Mouse (Mus musculus): ENCODE data around the gene Hist1h2ak. TPM values are rescaled to one million over a fixed set of nuclear protein-coding genes. Genes with fewer than 3 reads are reported as not detected.
"Not testable (repeated sequence)": the region's sequence is repeated elsewhere in the genome, so short reads cannot be mapped to it uniquely, and the experiment has no call there.

The Hist1h2ak gene
- polyA plus RNA-seq, 1 experiment from 2014 or later = 11.4 TPM

GRCm38 (mm10) chr13:21753051-21753523, 540 bp downstream of the Hist1h2ak start:
- peak overlapping the region; percentile 86 for H3K4me2 ChIP-seq
- H3K4me1 ChIP-seq (replicated peaks) = peaks cover 13% of the 10 kb centered on the region
- H3K9ac ChIP-seq = peak overlapping the region; percentile 78
- WGBS = 4% methylated on average over 10 of the region's 10 CpGs
- H3K9me3 ChIP-seq (replicated peaks) = no peaks in the 10 kb centered on the region
- H3K27me3 ChIP-seq (replicated peaks) = no peaks in the 10 kb centered on the region
- ATAC-seq (ENCODE audit: insufficient number of reproducible peaks, low FRiP score) = no peak; the same call in 1 of the 2 replicates
- H3K27ac ChIP-seq (ENCODE audit: poor library complexity, severe bottlenecking) = peak overlapping the region; percentile 96
- peak overlapping the region; percentile 49 for H3K4me3 ChIP-seq
- no peaks in the 10 kb centered on the region for H3K36me3 ChIP-seq

GRCm38 (mm10) chr13:21752356-21752755, 1.3 kb downstream of the Hist1h2ak start:
- Histone ChIP-seq H3K4me2 (peak overlapping the region; percentile 48), H3K27me3 (replicated peaks) (no peaks in the 10 kb centered on the region), H3K4me1 (replicated peaks) (peaks cover 16% of the 10 kb centered on the region), H3K9me3 (replicated peaks) (no peaks in the 10 kb centered on the region), H3K4me3 (0 out of 2 replicates have a peak overlapping the region, but pooled peaks have one; percentile 6), H3K36me3 (no peaks in the 10 kb centered on the region), H3K9ac (peak overlapping the region; percentile 51; the same call in 1 of the 2 replicates), H3K27ac (ENCODE audit: poor library complexity, severe bottlenecking) (peak overlapping the region; percentile 66)
- ATAC-seq (ENCODE audit: insufficient number of reproducible peaks, low FRiP score) = no peak
- 23% methylated on average over 3 of the region's 3 CpGs for WGBS

- H3K4me1 ChIP-seq (replicated peaks) = peaks cover 18% of the 10 kb centered on the region
- ATAC-seq (ENCODE audit: insufficient number of reproducible peaks, low FRiP score) = no peak
- no peaks in the 10 kb centered on the region for H3K36me3 ChIP-seq
- peak overlapping the region; percentile 40; the same call in 1 of the 2 replicates for H3K27ac ChIP-seq (ENCODE audit: poor library complexity, severe bottlenecking)
- H3K9me3 ChIP-seq (replicated peaks) = no peaks in the 10 kb centered on the region
- WGBS = 28% methylated on average over 3 of the region's 3 CpGs
- no peaks in the 10 kb centered on the region for H3K27me3 ChIP-seq (replicated peaks)
- H3K9ac ChIP-seq = no peak overlapping the region
- no peak overlapping the region for H3K4me3 ChIP-seq
- H3K4me2 ChIP-seq = peak overlapping the region; percentile 48
These were observed 1.8 kb downstream of the Hist1h2ak start for GRCm38 (mm10) chr13:21751827-21752226.

- H3K9me3 ChIP-seq (replicated peaks) = no peaks in the 10 kb centered on the region
- H3K4me2 ChIP-seq = no peak overlapping the region
- no peak overlapping the region for H3K27ac ChIP-seq (ENCODE audit: poor library complexity, severe bottlenecking)
- H3K9ac ChIP-seq = no peak overlapping the region
- no peaks in the 10 kb centered on the region for H3K27me3 ChIP-seq (replicated peaks)
- peaks cover 18% of the 10 kb centered on the region for H3K4me1 ChIP-seq (replicated peaks)
- ATAC-seq (ENCODE audit: insufficient number of reproducible peaks, low FRiP score) = no peak
- H3K36me3 ChIP-seq = no peaks in the 10 kb centered on the region
- H3K4me3 ChIP-seq = no peak overlapping the region
These were observed 2.2 kb downstream of the Hist1h2ak start for GRCm38 (mm10) chr13:21751417-21751816.

GRCm38 (mm10) chr13:21750159-21751017, 3.2 kb downstream of the Hist1h2ak start, which contains the start of gene Hist1h4k:
Gene Hist1h4k, minus strand, starts transcription at chr13:21750505.
- peak; percentile 78 for ATAC-seq (ENCODE audit: insufficient number of reproducible peaks, low FRiP score)
- not testable (repeated sequence) for H3K36me3 ChIP-seq; H3K9me3 ChIP-seq (replicated peaks); H3K27me3 ChIP-seq (replicated peaks)
- H3K4me1 ChIP-seq (replicated peaks) = peaks cover 18% of the 10 kb centered on the region
- H3K4me2 ChIP-seq = peak within 1 kb of the TSS; percentile 87
- peak within 1 kb of the TSS; percentile 78 for H3K9ac ChIP-seq
- under 1% methylated on average over 48 of the region's 56 CpGs for WGBS
- peak within 1 kb of the TSS; percentile 90 for H3K27ac ChIP-seq (ENCODE audit: poor library complexity, severe bottlenecking)
- peak within 1 kb of the TSS; percentile 50 for H3K4me3 ChIP-seq

- H3K9me3 ChIP-seq (replicated peaks) = no peaks in the 10 kb centered on the region
- peak overlapping the region; percentile 78 for H3K9ac ChIP-seq
- H3K4me2 ChIP-seq = peak overlapping the region; percentile 87
- WGBS = 9% methylated on average over 5 of the region's 5 CpGs
- peak overlapping the region; percentile 50 for H3K4me3 ChIP-seq
- H3K27me3 ChIP-seq (replicated peaks) = no peaks in the 10 kb centered on the region
- peak overlapping the region; percentile 90 for H3K27ac ChIP-seq (ENCODE audit: poor library complexity, severe bottlenecking)
- H3K4me1 ChIP-seq (replicated peaks) = peaks cover 18% of the 10 kb centered on the region
- ATAC-seq (ENCODE audit: insufficient number of reproducible peaks, low FRiP score) = no peak
- H3K36me3 ChIP-seq = no peaks in the 10 kb centered on the region
These were observed 4.1 kb downstream of the Hist1h2ak start for GRCm38 (mm10) chr13:21749387-21750158.

- Histone ChIP-seq H3K27ac (ENCODE audit: poor library complexity, severe bottlenecking) (no peak overlapping the region), H3K9me3 (replicated peaks) (no peaks in the 10 kb centered on the region), H3K4me3 (no peak overlapping the region), H3K9ac (no peak overlapping the region), H3K4me2 (no peak overlapping the region), H3K27me3 (replicated peaks) (no peaks in the 10 kb centered on the region), H3K4me1 (replicated peaks) (peaks cover 14% of the 10 kb centered on the region), H3K36me3 (no peaks in the 10 kb centered on the region)
- no peak for ATAC-seq (ENCODE audit: insufficient number of reproducible peaks, low FRiP score)
- 73% methylated on average over 1 of the region's 1 CpGs for WGBS
These were observed 8.6 kb downstream of the Hist1h2ak start for GRCm38 (mm10) chr13:21745006-21745405.

GRCm38 (mm10) chr13:21734906-21735767, 18.5 kb downstream of the Hist1h2ak start, which contains the start of gene Hist1h4j:
Gene Hist1h4j, plus strand, starts transcription at chr13:21735064.
- Histone ChIP-seq H3K9ac (peak within 1 kb of the TSS; percentile 77), H3K27ac (ENCODE audit: poor library complexity, severe bottlenecking) (peak within 1 kb of the TSS; percentile 94), H3K4me2 (peak within 1 kb of the TSS; percentile 77), H3K4me3 (peak within 1 kb of the TSS; percentile 59)
- H3K9me3 ChIP-seq (replicated peaks); H3K4me1 ChIP-seq (replicated peaks); H3K27me3 ChIP-seq (replicated peaks); H3K36me3 ChIP-seq: not testable (repeated sequence)
- WGBS = under 1% methylated on average over 46 of the region's 56 CpGs
- peak; percentile 87 for ATAC-seq (ENCODE audit: insufficient number of reproducible peaks, low FRiP score)

- Histone ChIP-seq H3K27ac (ENCODE audit: poor library complexity, severe bottlenecking) (peak overlapping the region; percentile 94), H3K9me3 (replicated peaks) (no peaks in the 10 kb centered on the region), H3K36me3 (no peaks in the 10 kb centered on the region), H3K4me1 (replicated peaks) (peaks cover 8% of the 10 kb centered on the region), H3K27me3 (replicated peaks) (no peaks in the 10 kb centered on the region), H3K9ac (peak overlapping the region; percentile 77), H3K4me3 (peak overlapping the region; percentile 59), H3K4me2 (peak overlapping the region; percentile 77)
- WGBS = under 1% methylated on average over 21 of the region's 21 CpGs
- ATAC-seq (ENCODE audit: insufficient number of reproducible peaks, low FRiP score) = peak; percentile 78
These were observed 19.4 kb downstream of the Hist1h2ak start for GRCm38 (mm10) chr13:21734010-21734905.
